Mouse (Mus musculus): ENCODE data around the gene Olr1. TPM values are rescaled to one million over a fixed set of nuclear protein-coding genes. Genes with fewer than 3 reads are reported as not detected.

The Olr1 gene
- polyA plus RNA-seq (2015; fragmentation: Nextera tagmentation; extraction: Ambion mirVana) = 0.06 TPM in 1 of 2 replicates, not detected in the other

DNA sequence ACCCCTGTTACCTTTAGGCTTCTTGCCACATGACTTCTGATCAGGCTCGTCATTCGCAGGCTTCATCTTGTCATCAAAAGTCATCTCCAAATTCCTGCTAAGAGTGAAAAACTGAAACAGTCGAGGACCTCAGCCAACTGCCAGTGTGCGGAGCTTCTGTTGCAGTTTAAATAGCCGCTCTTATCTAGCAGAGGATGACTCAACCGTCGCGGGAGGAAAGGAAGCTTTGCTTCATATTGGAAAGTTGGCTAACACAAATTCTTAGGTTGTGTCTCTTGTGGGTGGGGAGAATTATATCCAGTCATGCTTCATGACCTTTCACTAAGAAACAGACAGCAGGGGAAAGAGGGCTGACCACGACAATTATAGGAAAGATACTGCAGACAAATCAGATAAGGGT is at the start of gene Olr1:
Gene Olr1 (minus strand): TSS at position 142 of the 400 bp plus-strand sequence.
- ATAC-seq (ENCODE audit: low read depth) = no peak
- Histone ChIP-seq H3K4me2 (no peak within 1 kb of the TSS), H3K4me3 (no peak within 1 kb of the TSS), H3K9ac (no peak within 1 kb of the TSS), H3K4me1 (replicated peaks) (no peaks in the 10 kb centered on the region), H3K27ac (replicated peaks) (no peak within 1 kb of the TSS), H3K27me3 (no peaks in the 10 kb centered on the region), H3K36me3 (no peaks in the 10 kb centered on the region), H3K9me3 (no peaks in the 10 kb centered on the region)
- 87% methylated on average over 9 of the region's 9 CpGs for WGBS

DNA sequence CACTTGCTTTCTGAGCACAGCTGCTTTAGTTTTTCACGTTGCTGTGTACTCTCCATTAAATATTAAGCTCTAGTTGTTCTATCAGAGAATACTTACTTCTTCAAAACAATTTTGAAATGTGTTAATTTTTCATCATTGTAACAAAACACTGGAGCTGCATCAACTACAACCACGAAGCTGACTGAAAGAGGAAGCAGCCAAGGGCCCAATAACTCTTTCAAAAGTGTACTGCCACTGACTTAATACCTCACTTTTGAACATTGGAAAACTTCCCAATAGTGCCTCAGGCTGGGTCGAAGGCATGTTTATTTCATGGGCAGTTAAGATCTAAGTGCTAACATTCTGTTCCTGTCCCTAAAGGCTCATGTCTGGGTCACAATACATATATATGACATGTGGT is 41.0 kb upstream of the Olr1 start:
- Histone ChIP-seq H3K9me3 (no peaks in the 10 kb centered on the region), H3K4me1 (replicated peaks) (peaks cover 10% of the 10 kb centered on the region; the same call in 1 of the 2 replicates), H3K27ac (replicated peaks) (no peak overlapping the region), H3K36me3 (no peaks in the 10 kb centered on the region), H3K9ac (no peak overlapping the region), H3K27me3 (no peaks in the 10 kb centered on the region), H3K4me3 (no peak overlapping the region), H3K4me2 (no peak overlapping the region)
- WGBS = 80% methylated on average over 3 of the region's 3 CpGs
- no peak for ATAC-seq (ENCODE audit: low read depth)

DNA sequence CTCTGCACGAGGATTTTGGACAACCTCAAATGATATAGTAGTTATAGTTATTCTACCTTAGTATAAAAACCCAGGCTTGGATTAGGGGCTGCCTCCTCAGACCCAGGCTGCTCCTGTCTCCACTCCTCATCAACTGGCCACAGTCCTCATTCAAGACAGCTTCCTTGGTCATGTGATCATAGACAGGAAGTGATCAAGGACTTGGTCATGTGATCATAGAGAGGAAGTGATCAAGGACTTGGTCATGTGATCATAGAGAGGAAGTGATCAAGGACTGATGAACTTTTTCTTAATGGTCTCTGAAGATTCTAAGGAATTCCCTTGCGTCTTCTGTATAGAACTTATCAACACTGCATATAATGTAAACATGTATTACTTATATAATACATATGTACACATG is 40.3 kb upstream of the Olr1 start:
- Histone ChIP-seq H3K4me1 (replicated peaks) (peaks cover 10% of the 10 kb centered on the region; the same call in 1 of the 2 replicates), H3K9ac (no peak overlapping the region), H3K36me3 (0 out of 2 replicates have a peak, but pooled peaks cover 5% of the 10 kb centered on the region), H3K9me3 (no peaks in the 10 kb centered on the region), H3K27ac (replicated peaks) (no peak overlapping the region), H3K27me3 (no peaks in the 10 kb centered on the region), H3K4me3 (no peak overlapping the region), H3K4me2 (no peak overlapping the region)
- ATAC-seq (ENCODE audit: low read depth) = no peak
- WGBS = 86% methylated on average over 2 of the region's 2 CpGs

DNA sequence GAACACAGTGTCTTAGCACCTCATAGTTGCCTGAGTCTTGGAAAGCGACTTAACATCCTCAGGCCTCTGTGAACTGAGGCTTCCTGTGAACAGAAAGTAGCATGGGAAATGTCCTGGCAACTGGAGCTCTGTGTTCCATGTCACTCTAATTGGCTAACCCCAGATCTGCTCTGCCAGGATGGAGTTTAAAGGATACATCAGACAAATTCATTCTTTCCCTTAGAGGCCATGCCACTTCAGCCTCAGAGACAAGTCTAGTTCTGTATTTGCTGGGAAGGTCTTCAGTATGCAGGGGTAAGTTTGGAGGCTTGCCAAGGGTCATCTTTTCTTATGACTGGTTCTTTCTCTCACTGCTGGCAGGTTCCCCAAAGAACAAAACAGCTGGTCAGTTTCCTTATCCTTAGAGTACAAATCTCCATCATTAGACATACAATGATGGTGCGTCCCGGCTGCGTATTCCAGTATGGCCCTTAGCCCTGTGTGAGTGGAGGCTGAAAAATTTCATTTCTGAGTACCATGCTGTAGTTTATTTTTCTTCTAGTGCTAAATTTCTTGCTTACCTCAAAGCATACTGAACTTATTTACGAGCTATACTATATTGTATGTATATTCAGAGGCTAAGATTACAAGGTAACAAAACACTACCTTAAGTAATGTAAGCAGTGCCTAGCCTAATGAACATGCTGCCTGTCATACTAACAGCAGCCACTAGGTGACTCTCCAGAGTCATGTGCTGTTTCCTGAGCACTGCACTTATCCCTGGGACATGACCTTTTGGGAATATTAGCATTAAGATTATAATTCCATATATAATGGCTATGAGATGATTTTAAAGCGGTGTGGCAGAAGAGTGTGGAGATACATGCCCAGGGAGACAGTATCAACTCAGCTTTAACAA is 37.0 kb upstream of the Olr1 start:
- Histone ChIP-seq H3K27ac (replicated peaks) (peak overlapping the region; percentile 38; the same call in 1 of the 2 replicates), H3K4me1 (replicated peaks) (peaks cover 14% of the 10 kb centered on the region; the same call in 1 of the 2 replicates), H3K36me3 (peaks cover 37% of the 10 kb centered on the region), H3K9ac (0 out of 2 replicates have a peak overlapping the region, but pooled peaks have one; percentile 17), H3K4me3 (no peak overlapping the region), H3K9me3 (no peaks in the 10 kb centered on the region), H3K4me2 (no peak overlapping the region), H3K27me3 (no peaks in the 10 kb centered on the region)
- ATAC-seq (ENCODE audit: low read depth) = peak; percentile 84
- WGBS = 50% methylated on average over 6 of the region's 6 CpGs

DNA sequence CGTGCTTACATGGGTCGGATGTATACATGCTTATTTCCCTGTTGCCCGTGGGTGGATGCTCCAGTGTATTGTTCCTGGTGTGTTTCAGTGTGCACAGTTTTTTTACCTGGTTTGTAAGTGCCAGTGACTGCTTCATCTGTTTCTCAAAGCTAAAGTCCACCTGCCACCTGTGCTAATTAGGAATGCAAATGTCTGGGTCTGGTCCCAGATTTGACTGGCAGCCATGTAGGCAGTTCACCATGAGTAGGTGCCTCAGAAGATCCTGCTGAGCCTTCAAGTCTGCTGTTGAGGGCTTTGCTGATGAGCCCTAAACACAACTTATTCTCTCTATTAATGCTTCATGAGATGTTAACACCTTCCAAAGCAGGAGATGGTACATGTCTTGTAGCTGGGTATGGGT is 35.6 kb upstream of the Olr1 start:
- no peak overlapping the region for H3K27ac ChIP-seq (replicated peaks)
- H3K36me3 ChIP-seq = peaks cover 51% of the 10 kb centered on the region
- no peak for ATAC-seq (ENCODE audit: low read depth)
- WGBS = 96% methylated on average over 3 of the region's 3 CpGs
- H3K9me3 ChIP-seq = no peaks in the 10 kb centered on the region
- H3K27me3 ChIP-seq = no peaks in the 10 kb centered on the region
- H3K4me3 ChIP-seq = no peak overlapping the region
- H3K4me1 ChIP-seq (replicated peaks) = peaks cover 14% of the 10 kb centered on the region; the same call in 1 of the 2 replicates
- no peak overlapping the region for H3K9ac ChIP-seq
- H3K4me2 ChIP-seq = no peak overlapping the region

DNA sequence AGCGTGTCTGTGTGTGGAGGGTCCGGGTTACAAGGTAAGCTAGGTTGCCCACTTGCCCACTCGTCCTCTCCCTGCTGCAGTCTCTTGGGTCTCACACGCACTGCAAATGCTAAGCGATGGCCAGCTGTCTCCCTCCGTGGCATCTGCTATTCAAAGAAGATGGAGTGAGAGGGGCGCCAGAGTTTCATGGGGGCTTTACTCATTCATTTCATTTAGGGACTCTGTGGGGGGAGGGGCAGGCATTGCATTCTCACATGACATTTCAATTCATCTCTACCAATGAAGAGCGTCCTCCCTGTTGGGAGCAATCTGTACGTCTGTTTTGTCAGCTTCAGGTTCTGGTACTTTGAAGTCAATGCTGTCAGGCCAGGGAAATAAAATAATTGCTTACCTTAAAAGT is 35.0 kb upstream of the Olr1 start:
- no peaks in the 10 kb centered on the region for H3K9me3 ChIP-seq
- no peaks in the 10 kb centered on the region for H3K27me3 ChIP-seq
- H3K27ac ChIP-seq (replicated peaks) = no peak overlapping the region
- H3K4me2 ChIP-seq = no peak overlapping the region
- H3K4me1 ChIP-seq (replicated peaks) = peaks cover 16% of the 10 kb centered on the region
- H3K36me3 ChIP-seq = peaks cover 55% of the 10 kb centered on the region
- H3K4me3 ChIP-seq = no peak overlapping the region
- WGBS = 55% methylated on average over 9 of the region's 9 CpGs
- 0 out of 2 replicates have a peak overlapping the region, but pooled peaks have one; percentile 26 for H3K9ac ChIP-seq
- no peak for ATAC-seq (ENCODE audit: low read depth)

DNA sequence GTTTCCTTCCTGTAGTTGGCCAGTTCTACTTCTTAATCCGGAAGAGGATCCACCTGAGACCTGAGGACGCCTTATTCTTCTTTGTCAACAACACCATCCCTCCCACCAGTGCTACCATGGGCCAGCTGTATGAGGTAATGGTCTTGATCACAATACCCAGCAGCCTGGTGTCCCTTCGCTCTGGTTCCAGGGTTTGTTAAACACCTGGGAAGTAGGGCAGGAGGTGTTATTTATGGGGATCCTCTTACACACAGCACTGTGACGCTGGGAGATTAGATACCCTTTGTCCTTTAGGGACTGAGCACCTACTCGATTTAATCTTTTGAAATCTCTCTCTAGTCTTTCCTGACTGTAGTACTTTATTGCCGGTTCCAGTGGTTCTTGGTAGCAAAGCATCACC is 31.6 kb upstream of the Olr1 start:
- no peak overlapping the region for H3K9ac ChIP-seq
- no peaks in the 10 kb centered on the region for H3K27me3 ChIP-seq
- ATAC-seq (ENCODE audit: low read depth) = no peak
- no peak overlapping the region for H3K4me2 ChIP-seq
- 91% methylated on average over 6 of the region's 6 CpGs for WGBS
- peaks cover 37% of the 10 kb centered on the region for H3K4me1 ChIP-seq (replicated peaks)
- H3K27ac ChIP-seq (replicated peaks) = no peak overlapping the region
- H3K36me3 ChIP-seq = peaks cover 55% of the 10 kb centered on the region
- no peak overlapping the region for H3K4me3 ChIP-seq
- H3K9me3 ChIP-seq = no peaks in the 10 kb centered on the region

DNA sequence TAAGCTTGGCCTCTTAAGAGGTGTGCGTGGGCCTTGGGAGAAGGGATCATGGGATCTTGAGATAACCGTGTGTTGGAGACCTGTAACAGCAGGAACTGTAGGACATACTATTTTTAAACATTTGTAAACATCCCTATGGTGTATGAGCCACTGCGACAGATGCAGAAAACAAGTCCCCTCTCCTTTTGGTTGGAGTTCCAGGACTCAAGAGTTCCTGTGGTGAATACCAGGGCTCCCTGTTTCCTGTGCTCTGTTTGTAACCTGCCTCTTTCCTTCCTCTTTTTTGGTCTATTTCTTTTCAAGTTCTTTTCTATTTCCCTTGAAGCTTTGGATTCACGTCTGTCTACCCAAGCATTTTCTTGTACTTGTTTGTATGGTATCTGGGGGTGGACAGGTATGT is 28.8 kb upstream of the Olr1 start:
- H3K9me3 ChIP-seq = no peaks in the 10 kb centered on the region
- H3K36me3 ChIP-seq = peaks cover 35% of the 10 kb centered on the region
- peaks cover 36% of the 10 kb centered on the region for H3K4me1 ChIP-seq (replicated peaks)
- H3K4me3 ChIP-seq = peak overlapping the region; percentile 76
- peak overlapping the region; percentile 63 for H3K4me2 ChIP-seq
- H3K27me3 ChIP-seq = no peaks in the 10 kb centered on the region
- H3K9ac ChIP-seq = peak overlapping the region; percentile 91; the same call in 1 of the 2 replicates
- no peak for ATAC-seq (ENCODE audit: low read depth)
- WGBS = 85% methylated on average over 4 of the region's 4 CpGs
- no peak overlapping the region for H3K27ac ChIP-seq (replicated peaks)

DNA sequence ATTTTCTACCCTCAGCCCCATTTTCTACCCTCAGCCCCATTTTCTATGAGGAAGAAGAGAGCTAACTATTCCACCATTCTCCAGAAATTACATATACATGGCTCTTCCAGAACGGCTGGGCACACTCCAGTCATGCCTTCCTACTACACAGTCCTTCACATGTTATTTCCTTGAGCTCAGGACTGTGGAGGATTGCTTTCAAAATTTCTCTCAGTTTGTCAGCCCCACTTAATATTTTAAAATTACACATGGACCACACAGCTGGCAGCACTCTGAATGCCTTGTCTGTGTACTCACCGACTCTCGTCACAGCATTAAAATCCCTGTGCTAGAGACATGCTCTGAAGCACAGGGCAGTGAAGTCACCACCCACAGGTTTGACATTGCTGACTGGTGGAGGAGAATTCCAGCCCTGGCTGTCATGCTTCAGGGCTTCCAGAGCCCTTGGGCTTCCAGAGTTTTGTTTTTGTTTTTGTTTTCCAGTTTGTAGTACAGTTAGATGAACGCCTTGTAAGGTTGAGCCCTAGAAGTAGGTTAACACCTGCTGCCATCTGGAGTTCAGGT is 27.7 kb upstream of the Olr1 start:
- H3K27me3 ChIP-seq = no peaks in the 10 kb centered on the region
- peak overlapping the region; percentile 89; the same call in 1 of the 2 replicates for H3K27ac ChIP-seq (replicated peaks)
- peak overlapping the region; percentile 63 for H3K4me2 ChIP-seq
- H3K4me3 ChIP-seq = peak overlapping the region; percentile 76
- ATAC-seq (ENCODE audit: low read depth) = 0 out of 2 replicates have a peak, but pooled peaks have one; percentile 16
- peak overlapping the region; percentile 91 for H3K9ac ChIP-seq
- 47% methylated on average over 4 of the region's 4 CpGs for WGBS
- peaks cover 25% of the 10 kb centered on the region for H3K36me3 ChIP-seq
- peaks cover 36% of the 10 kb centered on the region for H3K4me1 ChIP-seq (replicated peaks)
- no peaks in the 10 kb centered on the region for H3K9me3 ChIP-seq

DNA sequence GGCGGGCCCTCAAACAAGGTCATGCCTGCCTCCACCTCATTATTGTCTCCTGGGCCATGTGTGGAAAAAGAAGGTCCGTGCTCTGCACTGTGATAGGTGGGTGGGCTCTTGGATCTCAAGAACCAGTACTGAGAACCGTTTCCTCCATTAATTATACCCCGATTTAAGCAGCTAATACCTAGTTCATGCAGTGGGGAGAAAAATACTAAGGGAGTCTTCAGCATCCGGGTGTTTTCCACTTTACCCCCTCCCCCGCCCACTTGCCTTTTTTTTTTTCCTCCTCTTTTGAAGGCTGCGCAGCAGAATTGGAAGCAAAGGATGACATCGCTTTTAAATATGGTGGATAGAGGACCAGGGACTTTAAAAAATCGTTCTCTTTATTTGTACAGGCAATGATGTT is 27.1 kb upstream of the Olr1 start:
- Histone ChIP-seq H3K4me1 (replicated peaks) (peaks cover 36% of the 10 kb centered on the region), H3K4me3 (peak overlapping the region; percentile 76), H3K27ac (replicated peaks) (peak overlapping the region; percentile 89), H3K9me3 (no peaks in the 10 kb centered on the region), H3K27me3 (no peaks in the 10 kb centered on the region), H3K36me3 (peaks cover 19% of the 10 kb centered on the region), H3K4me2 (peak overlapping the region; percentile 63), H3K9ac (peak overlapping the region; percentile 91)
- 13% methylated on average over 9 of the region's 9 CpGs for WGBS
- ATAC-seq (ENCODE audit: low read depth) = peak; percentile 59

DNA sequence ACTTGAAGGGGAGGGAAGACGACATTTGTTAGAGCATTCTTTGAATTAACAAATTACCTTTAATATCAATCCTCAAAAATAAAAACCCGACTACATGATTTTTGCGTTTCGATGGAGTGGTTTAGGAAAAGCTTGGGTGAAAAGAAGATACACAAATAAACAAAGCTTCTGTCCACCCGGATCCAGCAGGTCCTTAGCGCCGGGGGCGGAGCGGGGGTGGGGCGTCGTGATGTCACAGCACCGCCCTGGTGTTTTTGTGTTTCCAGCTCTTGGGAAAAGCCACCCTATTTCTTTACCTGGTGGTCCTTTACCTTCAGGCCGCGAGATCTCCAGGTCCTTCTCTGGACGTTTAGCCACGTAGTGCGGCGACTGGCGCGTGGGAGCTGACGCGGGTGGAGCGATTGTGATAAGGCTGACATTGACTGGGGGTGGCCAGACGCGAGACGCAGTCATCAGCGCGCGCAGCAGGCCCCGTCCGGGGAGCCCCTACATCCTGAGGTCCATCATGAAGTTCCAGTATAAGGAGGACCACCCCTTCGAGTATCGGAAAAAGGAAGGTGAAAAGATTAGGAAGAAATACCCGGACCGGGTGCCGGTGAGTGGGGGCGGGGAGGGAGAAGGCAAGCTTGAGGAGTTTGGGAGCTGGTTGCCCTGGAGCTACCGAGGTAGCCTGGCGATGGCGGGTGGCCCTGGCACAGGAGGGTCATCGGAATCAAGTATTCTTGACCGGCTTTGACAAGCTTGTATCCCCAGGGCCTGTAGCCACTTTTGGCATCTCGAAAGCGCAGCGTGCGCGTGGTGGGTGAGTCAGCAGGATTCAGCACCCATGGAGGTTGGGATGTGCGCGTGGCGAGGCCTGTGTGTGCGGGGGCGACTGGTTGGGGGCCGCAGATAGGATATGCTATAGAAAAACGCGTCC is 26.2 kb upstream of the Olr1 start, which contains the start of gene Gabarapl1:
Gene Gabarapl1 (plus strand): TSS at position 219 of the 919 bp plus-strand sequence.
- Histone ChIP-seq H3K9me3 (no peaks in the 10 kb centered on the region), H3K4me2 (peak within 1 kb of the TSS; percentile 63), H3K36me3 (peaks cover 10% of the 10 kb centered on the region), H3K9ac (peak within 1 kb of the TSS; percentile 91), H3K27ac (replicated peaks) (peak within 1 kb of the TSS; percentile 89), H3K4me3 (peak within 1 kb of the TSS; percentile 76), H3K27me3 (no peaks in the 10 kb centered on the region), H3K4me1 (replicated peaks) (peaks cover 36% of the 10 kb centered on the region)
- ATAC-seq (ENCODE audit: low read depth) = peak; percentile 87
- WGBS = under 1% methylated on average over 55 of the region's 55 CpGs
